Mouse (Mus musculus): ENCODE data around the gene Tlr9.

DNA sequence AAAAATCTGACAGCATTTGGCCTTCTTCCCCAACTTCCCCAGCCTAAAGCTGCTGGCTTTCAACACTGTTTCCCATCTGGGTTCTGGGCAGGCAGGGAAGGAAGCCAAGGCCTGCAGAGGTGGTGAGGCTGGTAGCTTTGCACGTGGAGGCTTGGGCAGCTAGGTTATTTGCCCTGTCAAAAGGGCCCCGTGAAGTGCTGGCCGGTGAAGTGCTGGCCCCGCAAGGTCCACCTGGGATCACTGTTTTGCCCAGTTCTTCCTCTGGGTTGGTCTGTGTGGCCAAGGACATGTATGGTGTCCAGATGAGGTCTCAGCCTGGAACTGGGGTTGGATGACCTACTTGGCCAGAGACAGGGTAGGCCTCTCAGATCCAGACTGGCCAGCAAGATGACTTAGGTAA lies 12.4 kb upstream of the Tlr9 start:
- TF ChIP-seq CTCF (IDR thresholded peaks at IDR 0.05; ENCODE audit: low read depth): no peak
- TF ChIP-seq EP300 (IDR thresholded peaks at IDR 0.05; ENCODE audit: low read depth): no peak

Measured in heart, postnatal 0 days (tissue).